Mouse (Mus musculus) stomach, postnatal 0 days (tissue): ENCODE data around the gene Apobr.

ENCODE experiments used
- CTCF ChIP-seq: IDR thresholded peaks from 2 replicates; pipeline ENCODE4 v1.5.1; 2016; ENCODE audit warnings: antibody characterized with exemption, low read depth, mild to moderate bottlenecking, moderate library complexity
- EP300 ChIP-seq: optimal IDR thresholded peaks from 2 replicates; pipeline ENCODE3; 2016; ENCODE audit warnings: antibody characterized with exemption

GRCm38 (mm10) chr7:126545631-126546030 lies 39.1 kb upstream of the Apobr start:
- no peak for TF ChIP-seq CTCF
- no peak for TF ChIP-seq EP300
